Mouse (Mus musculus): ENCODE measurements around the gene Dnajc16. TPM values are rescaled to one million over a fixed set of nuclear protein-coding genes. Genes with fewer than 3 reads are reported as not detected.

Gene Dnajc16
- polyA plus RNA-seq (2015; fragmentation: Illumina TruSeq; extraction: RNeasy Lipid Tissue Mini Kit (QIAGEN cat#74804); ENCODE audit: insufficient read depth, low read depth, low replicate concordance): 1.9 TPM

DNA sequence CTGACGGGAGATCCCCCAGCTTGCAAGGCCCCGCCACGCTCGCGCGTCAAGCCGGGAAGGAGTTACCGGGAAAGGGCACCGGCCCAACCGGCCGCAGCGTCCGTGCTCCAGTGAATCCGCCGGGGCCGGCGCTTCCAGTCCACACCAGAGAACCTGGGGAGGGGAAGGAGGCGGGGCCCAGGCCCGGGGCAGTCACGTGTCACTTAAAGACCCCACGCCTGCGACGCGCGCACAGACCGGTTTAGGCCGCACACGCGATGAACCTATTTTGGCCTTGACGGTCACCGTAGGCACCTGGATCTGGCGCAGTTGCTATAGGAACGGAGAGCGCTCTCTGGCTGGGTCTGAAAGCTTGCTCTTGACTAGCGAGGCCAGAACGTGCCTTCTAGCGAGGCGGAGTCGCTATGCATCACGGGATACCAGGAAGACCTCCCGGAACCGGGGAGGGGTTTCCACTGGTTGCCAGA is at the start of gene Dnajc16:
Gene Dnajc16 (minus strand): TSS at position 408 of the 467 bp plus-strand sequence.

DNA sequence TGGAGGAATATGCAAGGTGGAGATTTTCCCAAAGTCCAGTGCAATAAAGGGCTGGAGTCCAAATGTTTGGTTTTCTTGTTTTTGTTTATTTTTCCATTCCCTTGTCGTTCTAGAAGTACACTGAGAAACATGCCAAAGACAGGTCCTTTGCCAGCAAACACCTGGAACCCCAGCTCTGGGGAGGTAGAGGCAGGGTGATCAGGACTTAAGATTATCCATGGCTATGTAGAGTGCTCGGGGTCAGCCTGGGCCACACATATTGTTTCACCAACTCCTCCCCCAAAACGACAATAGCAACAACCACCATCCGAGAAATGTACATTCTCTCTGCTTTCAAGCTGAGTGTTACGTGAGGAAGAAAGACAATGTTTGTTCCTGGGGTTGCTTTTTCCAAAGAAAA is 35.3 kb upstream of the Dnajc16 start, which contains the start of gene Cela2a:
Gene Cela2a (minus strand): TSS at position 101 of the 400 bp plus-strand sequence.

DNA sequence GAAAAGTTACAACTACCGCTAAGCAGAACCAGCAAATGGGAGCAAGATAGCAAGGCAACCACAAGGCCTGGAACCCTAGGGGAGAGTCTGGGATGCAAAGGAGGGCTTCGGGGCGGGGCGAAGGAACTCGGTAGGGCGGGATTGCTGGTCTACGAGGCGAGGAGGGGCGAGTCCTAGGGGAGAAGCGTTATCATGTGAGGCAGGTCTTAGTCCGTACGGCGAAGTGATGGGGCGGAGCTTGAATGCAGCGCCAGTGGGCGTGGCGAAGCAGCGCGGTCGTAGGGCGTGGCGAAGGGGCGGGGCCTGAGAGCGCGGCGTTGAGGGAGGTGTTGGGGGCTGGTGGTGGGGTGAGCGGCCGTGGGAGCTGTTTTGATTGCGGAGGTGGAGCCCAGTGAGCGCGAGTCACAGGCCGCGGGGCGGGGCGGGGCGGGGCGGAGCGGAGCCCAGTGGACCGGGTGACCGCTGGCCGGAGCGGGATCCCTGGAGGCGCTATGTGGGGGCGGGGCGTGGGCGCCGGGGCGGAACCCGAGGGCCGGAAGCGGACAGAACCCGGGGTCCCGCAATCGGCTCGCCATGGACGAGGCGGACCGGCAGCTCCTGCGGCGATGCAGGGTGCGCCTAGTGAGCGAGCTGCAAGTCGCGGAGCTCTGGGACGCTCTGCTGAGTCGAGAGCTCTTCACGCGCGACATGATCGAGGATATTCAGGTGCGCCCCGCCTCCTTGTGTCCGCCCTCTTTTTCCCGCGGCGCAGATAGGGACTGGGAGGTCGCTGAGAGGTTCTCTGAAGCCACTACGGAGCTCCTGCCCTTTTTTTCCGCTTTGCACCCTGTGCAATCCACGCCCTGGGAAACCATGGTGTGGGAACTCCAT is 2.8 kb upstream of the Dnajc16 start, which contains the start of gene Casp9:
Gene Casp9 (plus strand): TSS at position 331 of the 870 bp plus-strand sequence.

DNA sequence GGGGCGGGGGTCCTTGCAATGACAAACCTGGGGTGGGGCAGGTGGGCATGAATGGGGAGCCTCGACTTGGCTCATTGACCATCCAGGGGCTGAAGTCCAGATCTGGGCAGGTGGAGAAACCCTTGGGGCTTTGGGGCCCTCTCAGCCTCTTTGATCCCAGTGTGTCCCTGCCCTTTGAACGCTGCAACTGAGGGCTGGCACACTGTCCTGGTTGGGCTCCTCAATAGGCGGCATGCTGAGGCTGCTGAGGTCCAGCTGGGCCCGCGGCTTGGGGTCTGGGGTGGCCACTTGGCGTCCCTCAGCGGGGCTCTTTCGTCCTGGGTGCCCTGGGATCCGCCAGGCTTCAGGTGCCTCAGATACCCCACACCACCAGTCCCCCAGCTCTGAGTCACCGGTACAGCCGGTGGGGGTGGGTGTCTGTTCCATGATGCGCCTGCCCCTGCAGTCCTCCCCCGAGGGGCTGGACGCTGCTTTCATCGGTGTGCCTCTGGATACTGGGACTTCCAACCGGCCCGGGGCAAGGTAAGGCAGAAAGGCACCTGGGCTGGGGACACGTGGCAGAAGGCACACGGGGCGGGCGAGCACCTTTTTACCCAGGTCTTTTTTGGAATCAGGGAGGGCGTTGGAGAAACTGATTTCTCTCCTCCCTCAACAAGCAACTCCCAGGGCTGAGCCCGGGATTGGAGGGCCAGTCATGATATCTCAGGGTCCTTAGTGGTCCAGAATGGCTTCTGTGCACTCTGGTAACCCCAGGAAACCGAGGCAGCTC is 44.0 kb downstream of the Dnajc16 start, which contains the start of gene Agmat:
Gene Agmat (plus strand): TSS at position 95 of the 769 bp plus-strand sequence.

DNA sequence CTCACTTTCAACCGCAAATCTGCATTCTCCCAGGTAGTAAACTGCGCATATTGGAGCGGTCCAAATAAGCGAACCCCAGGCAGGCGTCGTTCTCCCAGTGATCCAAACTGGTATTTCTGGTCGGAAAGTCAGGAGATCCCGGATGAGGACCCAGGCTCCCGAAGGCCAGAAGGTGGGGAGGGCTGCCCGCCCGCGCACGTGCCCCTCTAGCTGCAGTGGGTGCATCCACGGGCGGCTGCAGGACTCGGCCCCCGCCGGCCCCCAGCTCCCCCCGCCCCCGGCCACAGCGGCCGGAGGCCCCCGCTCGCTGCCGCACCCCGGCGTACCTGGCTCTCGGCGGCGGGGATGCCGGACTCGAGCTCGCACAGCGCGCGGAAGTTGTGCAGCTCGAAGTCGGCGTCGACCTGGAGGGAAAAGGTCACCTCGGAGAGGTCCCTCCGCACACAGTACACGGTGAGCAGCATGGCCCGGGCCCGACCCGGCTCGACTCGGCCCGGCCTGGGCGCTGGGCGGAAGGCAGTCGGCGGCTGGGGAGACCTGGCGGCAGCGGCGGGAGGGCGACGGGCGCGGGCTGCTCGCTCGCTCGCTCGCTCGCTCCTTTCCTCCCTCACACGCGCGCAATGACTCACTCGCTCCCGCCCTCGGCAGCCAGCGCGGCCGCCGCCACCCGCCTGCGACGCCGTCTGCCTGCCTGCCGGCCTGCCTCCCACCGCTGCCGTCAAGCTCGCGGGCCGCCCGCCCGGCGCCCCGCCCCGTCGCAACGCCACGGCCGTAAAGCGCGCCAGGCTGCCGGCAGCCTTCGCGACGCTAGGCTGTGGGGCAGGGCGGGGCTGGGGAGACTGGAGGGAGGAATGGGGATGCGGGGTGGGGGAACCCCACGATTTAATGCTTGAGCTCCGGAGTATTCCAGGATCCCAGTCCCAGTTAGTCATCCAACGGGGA is 67.7 kb downstream of the Dnajc16 start, which contains the start of gene Ddi2:
Gene Ddi2 (minus strand): TSS at position 689 of the 942 bp plus-strand sequence.

Other genes with a start within 250 kb of the Dnajc16 start
- 4.0 TPM for gene Fblim1, start 184.8 kb downstream of the Dnajc16 start, polyA plus RNA-seq (2015; fragmentation: Illumina TruSeq; extraction: RNeasy Lipid Tissue Mini Kit (QIAGEN cat#74804); ENCODE audit: insufficient read depth, low read depth, low replicate concordance)
- 0.70 TPM for gene Tmem82, start 172.3 kb downstream of the Dnajc16 start, polyA plus RNA-seq (2015; fragmentation: Illumina TruSeq; extraction: RNeasy Lipid Tissue Mini Kit (QIAGEN cat#74804); ENCODE audit: insufficient read depth, low read depth, low replicate concordance)
- gene Slc25a34, start 167.1 kb downstream of the Dnajc16 start, polyA plus RNA-seq (2015; fragmentation: Illumina TruSeq; extraction: RNeasy Lipid Tissue Mini Kit (QIAGEN cat#74804); ENCODE audit: insufficient read depth, low read depth, low replicate concordance): not detected
- 5.6 TPM for gene Plekhm2, start 126.0 kb downstream of the Dnajc16 start, polyA plus RNA-seq (2015; fragmentation: Illumina TruSeq; extraction: RNeasy Lipid Tissue Mini Kit (QIAGEN cat#74804); ENCODE audit: insufficient read depth, low read depth, low replicate concordance)
- not detected for gene Rsc1a1, start 105.3 kb downstream of the Dnajc16 start, polyA plus RNA-seq (2015; fragmentation: Illumina TruSeq; extraction: RNeasy Lipid Tissue Mini Kit (QIAGEN cat#74804); ENCODE audit: insufficient read depth, low read depth, low replicate concordance)
- 4.9 TPM for gene Ddi2, start 67.5 kb downstream of the Dnajc16 start, polyA plus RNA-seq (2015; fragmentation: Illumina TruSeq; extraction: RNeasy Lipid Tissue Mini Kit (QIAGEN cat#74804); ENCODE audit: insufficient read depth, low read depth, low replicate concordance)
- gene Agmat, start 44.3 kb downstream of the Dnajc16 start, polyA plus RNA-seq (2015; fragmentation: Illumina TruSeq; extraction: RNeasy Lipid Tissue Mini Kit (QIAGEN cat#74804); ENCODE audit: insufficient read depth, low read depth, low replicate concordance): not detected
- 3.9 TPM for gene Casp9, start 2.7 kb upstream of the Dnajc16 start, polyA plus RNA-seq (2015; fragmentation: Illumina TruSeq; extraction: RNeasy Lipid Tissue Mini Kit (QIAGEN cat#74804); ENCODE audit: insufficient read depth, low read depth, low replicate concordance)
- gene Cela2a, start 35.2 kb upstream of the Dnajc16 start, polyA plus RNA-seq (2015; fragmentation: Illumina TruSeq; extraction: RNeasy Lipid Tissue Mini Kit (QIAGEN cat#74804); ENCODE audit: insufficient read depth, low read depth, low replicate concordance): 97,706 TPM
- 874 TPM for gene Ctrc, start 55.4 kb upstream of the Dnajc16 start, polyA plus RNA-seq (2015; fragmentation: Illumina TruSeq; extraction: RNeasy Lipid Tissue Mini Kit (QIAGEN cat#74804); ENCODE audit: insufficient read depth, low read depth, low replicate concordance)
- 10.1 TPM for gene Efhd2, start 84.0 kb upstream of the Dnajc16 start, polyA plus RNA-seq (2015; fragmentation: Illumina TruSeq; extraction: RNeasy Lipid Tissue Mini Kit (QIAGEN cat#74804); ENCODE audit: insufficient read depth, low read depth, low replicate concordance)
- gene Fhad1, start 224.2 kb upstream of the Dnajc16 start, polyA plus RNA-seq (2015; fragmentation: Illumina TruSeq; extraction: RNeasy Lipid Tissue Mini Kit (QIAGEN cat#74804); ENCODE audit: insufficient read depth, low read depth, low replicate concordance): 0.98 TPM